Comparison of ENCODE assay signal across 34 mouse cellular contexts in genomic region chr14:121912501-121912900, GRCm38 (mm10). TPM values are rescaled to one million over a fixed set of nuclear protein-coding genes. Genes with fewer than 3 reads are reported as not detected.
"Had no signal": no experiment of that assay in that cellular context is flagged by ENCODE, and none has a peak within 500 bp of the region (broad histone marks: within the 10 kb centered on the region; RNA-seq: fewer than 3 reads in every experiment).

No protein-coding gene starts in this region.

- H3K27ac ChIP-seq: heart, embryonic 10.5 days; heart, embryonic 13.5 days; heart, embryonic 15.5 days; hindbrain, embryonic 10.5 days; hindbrain, embryonic 12.5 days; hindbrain, embryonic 13.5 days; hindbrain, embryonic 14.5 days; hindbrain, embryonic 15.5 days; hindbrain, postnatal 0 days; intestine, embryonic 15.5 days; kidney, embryonic 15.5 days; kidney, postnatal 0 days; layer of hippocampus, adult 2 months had no signal

- H3K4me3 ChIP-seq: heart, embryonic 10.5 days; heart, embryonic 12.5 days; heart, embryonic 13.5 days; heart, embryonic 15.5 days; hindbrain, embryonic 10.5 days; hindbrain, embryonic 12.5 days; hindbrain, embryonic 13.5 days; hindbrain, embryonic 15.5 days; intestine, embryonic 15.5 days; kidney, embryonic 15.5 days; layer of hippocampus, adult 2 months had no signal

- DNase-seq: heart, postnatal 10 days; heart, postnatal 14 days; heart, postnatal 36 days; heart, postnatal 4 days; kidney, adult 11 months; kidney, adult 18-20 months; kidney, adult 2 months; kidney, adult 8-10 months; kidney, adult 9 months; kidney, postnatal 10 days; kidney, postnatal 14 days; kidney, postnatal 36 days; kidney, postnatal 4 days; layer of hippocampus, adult 9-11 months; layer of hippocampus, postnatal 36 days had no signal

RNA-seq across cellular contexts. Expression of gene Gpr18, which starts 3.1 kb away (rescaled TPM):
- total RNA-seq: heart, postnatal 4 days; hindbrain, postnatal 0 days; layer of hippocampus, adult 18-20 months; layer of hippocampus, adult 2 months; layer of hippocampus, adult 8-10 months; layer of hippocampus, postnatal 10 days; layer of hippocampus, postnatal 14 days; layer of hippocampus, postnatal 25 days; layer of hippocampus, postnatal 36 days had no signal
